Mouse (Mus musculus) spleen, embryonic (tissue): Measurements from ENCODE around the gene 9130019O22Rik.
"Not testable (repeated sequence)": the region's sequence is repeated elsewhere in the genome, so short reads cannot be mapped to it uniquely, and the experiment has no call there.

ENCODE experiments used
- CTCF ChIA-PET: fragments of 350-600 bp; sonication (Branson Sonifier 250); formaldehyde crosslinking; loops from one replicate; lab custom pipeline; 2022; lab: Charles Lee

The 9130019O22Rik gene

GRCm38 (mm10) chr7:127378310-127378921, 8.6 kb downstream of the 9130019O22Rik start:
- CTCF ChIA-PET: no interaction called here

GRCm38 (mm10) chr7:127375271-127376245, 11.4 kb downstream of the 9130019O22Rik start, which contains the start of gene Zfp747:
Gene Zfp747, minus strand, starts transcription at chr7:127376050.
- CTCF ChIA-PET: not testable (repeated sequence)

GRCm38 (mm10) chr7:127371870-127372269, 15.1 kb downstream of the 9130019O22Rik start:
- CTCF ChIA-PET: not testable (repeated sequence)

GRCm38 (mm10) chr7:127371213-127371612, 15.8 kb downstream of the 9130019O22Rik start:
- CTCF ChIA-PET: no interaction called here

- CTCF ChIA-PET: no interaction called here
Measured at GRCm38 (mm10) chr7:127366249-127366648, 20.7 kb downstream of the 9130019O22Rik start.

GRCm38 (mm10) chr7:127364166-127364565, 22.8 kb downstream of the 9130019O22Rik start:
- CTCF ChIA-PET: interaction anchor here (0.6 kb wide), 1 partner anchor 87 kb away, joined by 3 read pairs; no protein-coding TSS in a partner anchor

- CTCF ChIA-PET: interaction anchor here (0.6 kb wide), 1 partner anchor 86 kb away, joined by 3 read pairs; no protein-coding TSS in a partner anchor
Measured at GRCm38 (mm10) chr7:127363475-127363921, 23.5 kb downstream of the 9130019O22Rik start.

GRCm38 (mm10) chr7:127362418-127362817, 24.5 kb downstream of the 9130019O22Rik start:
- CTCF ChIA-PET: not testable (repeated sequence)

GRCm38 (mm10) chr7:127361449-127361848, 25.5 kb downstream of the 9130019O22Rik start:
- CTCF ChIA-PET: interaction anchor here (0.7 kb wide), 1 partner anchor 38 kb away, joined by 3 read pairs; no protein-coding TSS in a partner anchor

GRCm38 (mm10) chr7:127360265-127360664, 26.7 kb downstream of the 9130019O22Rik start:
- CTCF ChIA-PET: interaction anchor here (0.6 kb wide), 1 partner anchor 137 kb away, joined by 8 read pairs; no protein-coding TSS in a partner anchor

GRCm38 (mm10) chr7:127358472-127358871, 28.5 kb downstream of the 9130019O22Rik start:
- CTCF ChIA-PET: no interaction called here

- CTCF ChIA-PET: no interaction called here
Measured at GRCm38 (mm10) chr7:127357871-127358270, 29.1 kb downstream of the 9130019O22Rik start.

GRCm38 (mm10) chr7:127355796-127356195, 31.2 kb downstream of the 9130019O22Rik start:
- CTCF ChIA-PET: no interaction called here

- CTCF ChIA-PET: no interaction called here
Measured at GRCm38 (mm10) chr7:127351230-127352004, 35.5 kb downstream of the 9130019O22Rik start.

- CTCF ChIA-PET: no interaction called here
Measured at GRCm38 (mm10) chr7:127346676-127347075, 40.3 kb downstream of the 9130019O22Rik start.

- CTCF ChIA-PET: no interaction called here
Measured at GRCm38 (mm10) chr7:127345512-127346325, 41.2 kb downstream of the 9130019O22Rik start, which contains the start of gene Zfp768. Gene Zfp768, minus strand, starts transcription at chr7:127345589.

- CTCF ChIA-PET: no interaction called here
Measured at GRCm38 (mm10) chr7:127345092-127345491, 41.9 kb downstream of the 9130019O22Rik start.

- CTCF ChIA-PET: no interaction called here
Measured at GRCm38 (mm10) chr7:127344371-127344770, 42.6 kb downstream of the 9130019O22Rik start.

GRCm38 (mm10) chr7:127343351-127344019, 43.5 kb downstream of the 9130019O22Rik start:
- CTCF ChIA-PET: no interaction called here

GRCm38 (mm10) chr7:127342888-127343287, 44.1 kb downstream of the 9130019O22Rik start:
- CTCF ChIA-PET: no interaction called here
